Mouse (Mus musculus): Measurements from ENCODE around the gene Pnpla8.

GRCm38 (mm10) chr12:44197873-44198525 is 23.2 kb upstream of the Pnpla8 start:
- TF ChIP-seq CTCF (IDR thresholded peaks at IDR 0.05; ENCODE audit: control insufficient read depth, insufficient read depth, insufficient read length): no peak
- no peak for TF ChIP-seq USF1 (IDR thresholded peaks at IDR 0.05; ENCODE audit: low read depth)
- TF ChIP-seq MYOG (IDR thresholded peaks at IDR 0.05; ENCODE audit: control insufficient read depth, extremely low read depth, insufficient read length): no peak
